Mouse (Mus musculus) central nervous system, embryonic 18 days (tissue): ENCODE data around the gene Tefm. TPM values are rescaled to one million over a fixed set of nuclear protein-coding genes. Genes with fewer than 3 reads are reported as not detected.

Source experiments
- polyA plus RNA-seq: library from polyadenylated mRNA; depleted of rRNA; stranded (reverse); fragments of >200 nt; gene quantifications from 2 replicates; pipeline ENCODE4 v1.2.3, GENCODE M21; 2012; rRNA removed

Gene Tefm
- 12.7 and 14.0 TPM in 2 replicates for polyA plus RNA-seq

GRCm38 (mm10) chr11:80141825-80142521 lies at the start of gene Tefm:
TSS of gene Tefm (minus strand) at chr11:80142175.

GRCm38 (mm10) chr11:80183705-80184255 lies 41.8 kb upstream of the Tefm start, which contains the start of gene Rnf135:
TSS of gene Rnf135 (plus strand) at chr11:80183851.

GRCm38 (mm10) chr11:80153857-80154495 lies 12.0 kb upstream of the Tefm start, which contains the start of gene Adap2:
TSS of gene Adap2 (plus strand) at chr11:80154105.

GRCm38 (mm10) chr11:80088917-80089816 lies 52.8 kb downstream of the Tefm start, which contains the start of gene Atad5:
TSS of gene Atad5 (plus strand) at chr11:80089400.

Other genes starting within 250 kb of the Tefm start
- gene Utp6, start 179.8 kb downstream of the Tefm start, polyA plus RNA-seq, result 25.5 and 27.8 TPM in 2 replicates
- 25.7 and 27.1 TPM in 2 replicates for gene Suz12, start 149.1 kb downstream of the Tefm start, polyA plus RNA-seq
- gene Crlf3, start 61.2 kb downstream of the Tefm start, polyA plus RNA-seq, result 10.5 and 12.1 TPM in 2 replicates
- gene Atad5, start 52.8 kb downstream of the Tefm start, polyA plus RNA-seq, result 7.6 and 8.4 TPM in 2 replicates
- gene Adap2, start 11.9 kb upstream of the Tefm start, polyA plus RNA-seq, result 1.7 and 2.2 TPM in 2 replicates
- gene Rnf135, start 41.7 kb upstream of the Tefm start, polyA plus RNA-seq, result 1.8 and 2.2 TPM in 2 replicates
- 55.7 and 56.4 TPM in 2 replicates for gene Rhot1, start 66.8 kb upstream of the Tefm start, polyA plus RNA-seq
- 4.9 and 5.7 TPM in 2 replicates for gene Rhbdl3, start 158.7 kb upstream of the Tefm start, polyA plus RNA-seq
- 20.1 and 20.2 TPM in 2 replicates for gene 5730455P16Rik, start 235.9 kb upstream of the Tefm start, polyA plus RNA-seq
- 210 and 222 TPM in 2 replicates for gene Zfp207, start 241.1 kb upstream of the Tefm start, polyA plus RNA-seq